Mouse (Mus musculus) WW6 (cell line): Measurements from ENCODE around the gene Skor1.

Experiments used
- DNase-seq: peaks from one replicate; pipeline ENCODE4 v3.0.0-alpha.2; 2013; ENCODE audit warnings: low read depth, low spot score

The Skor1 gene

DNA sequence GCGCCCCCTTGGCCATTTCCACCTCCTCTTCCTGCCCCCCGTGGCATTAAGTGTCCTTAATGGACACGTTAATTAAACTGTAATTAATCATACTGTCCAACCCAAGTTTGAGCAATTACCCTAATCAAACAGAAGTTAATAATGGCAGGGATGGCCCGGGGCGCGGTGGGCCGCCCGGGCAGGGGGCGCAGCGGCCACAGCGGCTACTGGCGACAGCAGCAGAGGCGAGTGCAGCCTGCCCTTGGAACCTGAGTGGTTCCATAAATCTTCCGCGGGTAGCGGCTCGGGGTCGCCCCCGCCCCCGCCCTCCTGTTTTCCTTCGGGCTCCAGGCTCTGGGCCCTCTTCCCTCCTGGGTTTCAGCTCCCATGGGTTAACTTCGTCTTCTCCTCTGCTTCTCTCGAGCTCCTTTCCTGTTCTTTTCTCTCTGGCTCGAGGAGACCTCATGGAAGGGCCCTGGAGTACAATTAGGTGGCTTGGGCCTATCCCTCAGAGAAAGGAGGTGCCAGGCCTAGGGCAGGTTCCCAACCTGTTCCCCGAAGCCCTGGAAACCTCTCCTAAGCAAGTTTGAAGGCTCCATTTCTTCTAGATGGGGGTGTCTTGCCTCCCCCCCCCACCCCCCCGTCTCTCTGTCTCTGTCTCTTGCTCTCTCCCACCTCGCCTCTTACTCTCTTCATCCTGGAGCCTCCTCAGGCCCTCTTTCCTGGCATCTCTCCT lies 1.5 kb upstream of the Skor1 start:
- no peak for DNase-seq

DNA sequence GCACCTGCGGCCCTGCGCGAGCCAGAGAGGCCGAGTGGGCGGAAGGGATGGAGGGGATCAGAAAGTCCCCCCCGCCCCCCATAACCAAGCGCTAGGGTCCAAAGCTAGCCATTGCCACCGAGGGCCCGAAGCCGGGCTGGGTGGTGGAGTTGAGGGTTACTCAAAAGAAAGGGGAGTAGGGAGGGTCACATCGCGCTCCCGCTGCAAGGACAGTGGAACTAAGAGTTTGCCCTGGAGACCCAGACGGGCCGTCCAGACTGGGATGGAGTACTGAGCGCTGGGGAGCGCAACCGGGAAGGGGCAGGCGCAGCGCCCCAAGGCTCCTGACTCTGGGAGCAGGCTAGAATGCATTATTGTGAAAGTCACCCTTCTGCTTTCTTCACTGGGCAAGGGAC lies 608 bp upstream of the Skor1 start:
- DNase-seq: no peak

DNA sequence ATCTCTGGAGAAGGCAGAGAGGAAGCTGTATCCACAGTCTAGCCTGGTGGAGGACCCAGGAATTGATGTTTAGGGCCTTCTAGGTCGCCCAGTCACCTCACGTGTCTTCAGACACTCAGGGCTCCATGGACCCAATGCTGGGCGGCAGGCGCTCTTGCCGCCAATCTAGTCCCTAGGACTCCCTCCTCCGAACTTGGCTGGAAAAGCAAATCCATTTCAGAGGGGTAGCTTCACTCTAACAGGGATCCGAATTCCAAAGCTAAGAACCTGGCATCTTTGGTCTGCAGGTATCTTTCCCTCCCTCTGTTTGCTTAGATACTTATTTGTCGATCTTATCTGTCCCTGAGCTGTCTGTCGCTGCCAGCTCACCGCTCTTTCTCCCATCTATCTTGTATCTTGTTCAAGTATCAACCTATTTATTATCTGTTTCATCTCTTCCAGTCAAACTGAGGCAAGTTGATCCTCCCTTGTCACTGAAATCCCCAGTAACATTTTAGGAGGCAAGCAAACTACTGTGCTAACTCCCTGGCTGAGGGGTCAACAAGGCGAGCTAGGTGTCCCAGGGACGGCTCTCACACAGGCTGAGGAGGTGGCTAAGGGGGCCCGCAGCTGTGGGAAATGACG lies 863 bp downstream of the Skor1 start:
- DNase-seq: no peak

DNA sequence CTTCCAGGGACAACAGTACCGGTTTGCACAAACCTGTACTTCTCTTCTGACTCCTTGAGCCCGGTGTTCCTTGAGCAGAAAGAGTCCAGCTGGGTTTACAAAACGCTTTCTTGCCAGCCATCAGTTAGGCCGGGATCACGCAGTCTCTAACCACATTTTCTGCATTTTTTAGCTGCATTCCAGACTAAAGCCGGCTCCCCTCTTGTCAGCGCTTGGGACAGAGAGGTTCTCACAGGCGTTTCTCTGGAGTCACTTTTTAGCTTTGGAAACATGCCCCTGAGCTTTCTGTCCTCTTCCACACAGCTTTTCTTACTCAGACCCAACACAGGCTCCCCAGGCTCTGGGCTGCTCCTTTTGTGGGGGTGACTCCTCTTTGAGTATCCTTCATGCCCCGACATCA lies 1.5 kb downstream of the Skor1 start:
- no peak for DNase-seq

DNA sequence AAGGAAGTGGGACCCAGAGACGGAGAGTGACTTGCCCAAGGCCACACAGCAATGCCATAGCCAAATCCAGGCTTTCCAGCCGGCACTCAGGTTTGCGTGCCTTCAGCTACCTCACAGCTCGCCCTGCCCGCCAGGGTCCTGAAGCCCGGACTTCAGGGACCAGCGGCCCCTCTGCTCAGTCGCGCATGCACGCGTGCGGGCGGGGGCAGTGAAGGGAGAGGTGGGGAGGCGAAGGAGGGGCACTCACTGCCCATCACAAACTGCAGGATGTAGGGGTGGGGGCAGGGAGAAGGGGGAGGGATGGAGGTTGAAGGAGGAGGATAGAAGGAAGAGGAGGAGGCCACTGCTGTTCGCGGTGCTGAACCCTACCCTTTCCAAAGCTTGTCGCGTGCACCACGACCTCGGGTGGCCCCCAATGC lies 1.9 kb downstream of the Skor1 start:
- no peak for DNase-seq

DNA sequence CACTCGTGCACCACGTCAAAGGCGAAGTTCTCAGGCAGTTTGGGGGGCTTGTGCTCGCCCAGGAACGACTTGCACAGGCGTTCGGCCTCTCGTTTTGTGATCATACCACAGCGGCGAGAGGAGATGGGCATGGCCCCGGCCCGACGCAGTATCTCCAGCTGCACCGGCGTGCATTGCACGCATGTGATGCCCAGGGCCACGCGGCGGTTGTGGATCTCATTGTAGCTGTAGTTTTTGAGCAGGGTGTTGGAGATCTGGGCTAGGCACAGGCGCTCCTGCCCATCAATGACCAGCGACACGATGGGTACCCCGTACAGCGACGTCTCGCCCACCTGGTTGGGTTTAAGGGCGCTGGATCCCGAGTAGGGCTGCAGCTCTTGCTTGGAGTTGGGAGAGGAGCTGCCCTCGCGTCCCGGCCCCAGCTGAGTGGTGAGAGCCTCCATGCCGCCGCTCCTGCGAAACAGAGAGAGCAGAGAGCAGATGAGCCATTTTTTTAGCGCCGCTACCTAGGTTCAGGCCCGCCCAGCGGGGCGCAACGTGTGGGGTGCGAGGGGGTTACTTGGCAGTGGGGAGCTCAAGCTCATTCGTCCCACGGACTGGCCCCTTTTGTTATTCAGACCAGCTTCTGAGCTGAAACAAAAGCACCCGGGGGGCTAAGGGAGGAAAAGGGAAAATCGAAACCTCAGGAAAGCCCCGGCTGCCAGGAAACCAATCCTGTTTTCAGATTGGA lies 2.5 kb downstream of the Skor1 start:
- DNase-seq: no peak

DNA sequence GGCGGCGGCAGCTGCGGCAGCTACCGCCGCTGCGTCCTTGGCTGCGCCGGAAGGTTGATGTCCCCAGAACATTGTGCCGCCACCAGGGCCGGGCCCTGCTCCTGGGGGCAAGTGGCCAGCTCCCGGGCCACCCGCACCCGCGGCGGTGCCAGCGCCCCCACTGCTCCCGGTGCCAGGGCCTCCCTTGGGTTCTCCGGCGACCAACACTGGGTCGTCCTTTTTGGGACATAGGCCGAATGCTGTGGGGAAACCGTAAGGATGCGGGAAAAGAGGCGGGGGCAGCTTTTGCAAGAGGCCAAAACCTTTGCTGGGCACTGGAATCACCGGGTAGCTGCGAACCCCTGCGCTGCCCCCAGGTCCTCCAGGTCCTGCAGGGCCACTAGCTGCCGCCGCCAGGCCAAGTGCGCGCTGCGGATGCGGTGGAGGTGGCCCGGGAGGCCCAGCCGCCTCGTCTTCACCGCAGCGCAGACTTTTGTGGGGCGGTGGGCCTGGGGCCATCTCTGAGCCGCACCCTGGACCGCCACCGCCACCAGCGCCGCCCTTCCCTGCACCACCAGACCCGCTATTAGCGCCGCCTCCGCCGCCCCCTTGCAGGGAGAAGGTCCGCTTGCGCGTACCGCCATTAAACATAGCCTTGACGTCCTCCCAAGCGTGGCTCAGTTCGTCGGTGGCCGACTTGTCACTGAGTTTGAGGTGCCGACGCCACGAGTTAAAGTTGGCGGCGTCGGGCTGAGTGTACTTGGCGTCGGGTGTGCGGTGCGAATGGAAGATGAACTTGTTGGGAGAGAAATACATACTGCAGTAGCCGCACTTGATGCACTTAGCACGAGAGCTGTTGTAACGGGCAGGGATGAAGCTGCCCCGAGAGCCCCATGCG lies 3.3 kb downstream of the Skor1 start:
- no peak for DNase-seq

DNA sequence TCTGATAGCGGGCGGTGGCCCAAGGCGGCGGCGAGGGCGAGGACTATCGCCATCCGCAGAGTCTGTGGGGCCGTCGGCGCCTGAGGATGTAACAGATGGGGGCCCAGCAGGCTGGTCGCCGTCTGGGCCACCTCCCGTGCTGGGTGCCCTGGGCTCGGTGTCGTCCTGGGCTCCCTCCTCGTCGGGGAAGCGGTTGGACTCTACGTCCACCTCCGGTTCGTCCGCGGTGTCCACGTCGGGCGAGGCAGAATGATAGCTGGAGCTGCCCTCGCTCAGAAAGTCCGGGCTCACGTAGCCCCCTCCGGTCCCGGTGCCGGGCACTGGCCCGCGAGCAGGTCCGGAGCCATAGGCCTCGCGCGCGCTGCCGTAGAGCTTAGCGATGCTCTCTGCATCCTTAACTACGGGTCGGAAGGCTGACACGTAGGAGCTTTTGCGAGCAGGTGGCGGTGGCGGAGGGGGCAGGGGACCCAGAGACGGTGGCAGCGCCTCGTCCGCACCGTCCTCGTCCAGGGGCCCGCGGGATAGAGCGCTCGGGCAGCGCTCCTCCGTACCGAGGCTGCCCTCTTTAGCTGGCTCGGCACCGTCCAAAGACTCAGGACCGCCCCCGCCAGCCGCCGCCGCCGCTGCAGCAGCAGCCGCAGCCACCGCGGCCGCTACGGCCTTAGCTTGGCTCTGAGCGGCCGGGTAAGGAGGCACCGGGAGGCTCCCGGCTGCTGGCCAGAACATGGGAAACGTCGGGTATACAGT lies 4.1 kb downstream of the Skor1 start:
- no peak for DNase-seq

DNA sequence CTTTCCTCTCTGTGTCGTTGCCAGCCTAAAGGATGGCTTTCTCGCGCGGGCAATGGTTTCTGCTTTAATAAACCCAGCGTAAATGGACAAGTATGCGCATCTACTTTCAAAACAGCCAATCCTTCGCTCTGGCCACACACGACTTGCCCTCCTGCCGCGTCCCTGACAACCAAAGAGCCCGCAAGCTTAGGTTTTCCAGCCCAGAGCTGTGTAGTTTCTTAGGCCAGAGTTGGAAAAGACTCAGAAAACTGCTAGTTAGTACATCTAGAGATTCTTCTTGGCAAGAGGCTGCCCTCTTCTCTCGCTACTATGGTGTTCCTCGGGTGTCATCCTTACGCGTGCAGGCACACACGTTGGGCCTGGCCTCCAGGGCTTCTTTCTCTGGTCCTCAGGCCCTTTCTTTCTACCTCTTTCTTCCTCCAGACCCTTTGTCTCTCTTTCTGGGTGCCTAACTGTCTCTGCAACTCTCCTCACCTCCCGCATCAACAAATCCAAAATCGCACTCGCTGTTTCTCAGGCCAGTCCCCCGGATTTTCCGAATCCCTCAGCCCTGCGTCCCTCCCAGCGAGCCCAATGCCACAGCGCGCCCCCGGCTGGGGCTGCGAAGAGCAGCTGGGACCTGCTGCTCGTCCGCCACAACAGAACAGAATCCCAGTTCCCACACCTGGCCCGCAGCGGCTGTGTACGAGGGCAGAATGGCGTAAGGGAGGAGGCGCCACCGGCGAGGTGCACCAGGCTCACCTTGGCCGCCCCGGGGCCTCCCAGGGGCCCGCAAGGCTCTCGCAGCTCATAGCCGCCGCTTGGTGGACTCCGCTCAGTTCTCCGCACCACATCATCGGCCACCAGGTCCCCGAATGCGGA lies 4.9 kb downstream of the Skor1 start:
- DNase-seq: no peak

DNA sequence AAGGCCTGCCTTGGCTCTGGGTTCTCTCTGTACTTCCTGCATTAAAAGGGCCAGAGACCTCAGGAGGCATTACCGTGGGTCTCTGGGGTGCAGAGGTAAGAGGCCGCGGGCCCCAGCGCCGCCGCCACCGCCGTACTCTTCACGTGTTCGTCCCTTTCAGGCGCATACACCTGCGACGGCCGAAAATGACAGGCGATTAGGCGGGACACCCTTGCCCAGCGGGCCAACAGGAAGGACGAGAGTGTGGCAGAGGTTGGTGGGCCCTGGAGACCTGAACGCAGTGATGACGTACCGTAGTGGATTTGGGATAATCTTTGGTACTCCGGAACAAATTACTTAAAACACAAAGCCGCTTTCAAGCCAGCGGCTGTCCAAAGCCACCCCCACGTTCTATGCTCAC lies 5.5 kb downstream of the Skor1 start:
- no peak for DNase-seq

DNA sequence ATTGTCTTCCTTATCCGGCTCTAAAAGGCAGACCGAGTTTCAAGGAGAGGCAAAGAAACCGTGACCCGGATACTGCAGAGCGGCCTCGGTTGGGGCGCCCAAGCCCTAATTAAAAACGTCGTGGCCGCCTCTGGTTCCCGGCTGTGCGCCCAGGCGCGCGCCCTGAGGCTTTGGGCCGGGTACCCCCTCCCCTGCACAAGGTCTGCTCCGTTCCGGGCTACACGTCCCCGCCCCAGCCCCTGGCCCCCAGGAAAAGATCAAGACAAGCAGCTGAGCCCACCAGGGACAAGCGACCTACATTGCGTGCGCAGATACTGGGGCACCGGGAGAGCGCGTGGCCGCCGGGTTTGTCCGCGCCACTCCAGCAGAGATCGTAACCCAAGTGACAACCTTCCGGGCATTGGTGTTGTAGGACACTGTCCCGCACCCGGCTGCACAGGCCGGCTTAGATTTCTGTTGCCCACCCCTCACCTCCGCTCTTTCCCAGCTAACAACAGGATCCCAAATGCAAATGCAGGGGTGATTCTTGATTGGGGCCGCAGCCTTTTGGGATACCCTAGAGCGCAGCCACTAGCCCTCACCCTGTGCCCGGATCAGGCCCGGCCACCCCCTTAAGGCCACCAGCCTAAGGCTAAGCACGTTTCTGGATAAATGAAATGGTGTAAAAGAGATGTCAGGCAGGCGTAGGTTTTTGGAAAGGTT lies 6.3 kb downstream of the Skor1 start:
- no peak for DNase-seq

DNA sequence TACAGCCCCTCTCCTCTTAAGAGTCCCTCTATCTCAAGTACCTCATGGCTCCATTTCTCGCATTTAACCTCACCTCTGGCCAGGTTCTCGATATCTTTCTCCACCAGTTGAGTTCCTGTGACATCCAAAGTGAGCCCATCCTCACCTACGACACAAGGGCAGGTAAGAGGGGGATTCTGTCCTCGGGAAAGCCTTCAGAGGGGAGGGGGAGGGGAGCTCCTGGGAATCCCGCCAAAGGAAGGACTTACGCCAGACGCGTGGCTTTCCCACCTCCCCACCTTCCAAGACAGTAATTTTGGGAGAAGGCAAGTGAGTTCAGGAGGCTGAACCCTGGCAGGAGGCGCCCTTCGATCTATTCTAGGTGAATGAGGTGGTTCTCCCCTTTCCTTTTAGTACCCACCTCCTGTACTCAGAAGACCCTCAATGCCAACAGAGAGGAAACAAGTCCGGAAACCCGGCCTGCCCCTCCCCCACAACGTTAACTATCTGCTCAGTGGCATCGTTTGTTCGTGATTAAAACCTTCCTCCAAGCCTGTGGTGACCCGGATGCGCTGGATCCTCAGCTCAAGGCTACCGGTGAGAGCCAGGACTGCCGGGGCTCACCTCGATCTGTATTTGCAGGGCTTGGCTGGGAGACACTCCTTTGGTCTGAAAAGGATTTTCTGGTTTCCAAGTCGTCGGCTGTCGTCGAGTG lies 7.0 kb downstream of the Skor1 start:
- DNase-seq: no peak

DNA sequence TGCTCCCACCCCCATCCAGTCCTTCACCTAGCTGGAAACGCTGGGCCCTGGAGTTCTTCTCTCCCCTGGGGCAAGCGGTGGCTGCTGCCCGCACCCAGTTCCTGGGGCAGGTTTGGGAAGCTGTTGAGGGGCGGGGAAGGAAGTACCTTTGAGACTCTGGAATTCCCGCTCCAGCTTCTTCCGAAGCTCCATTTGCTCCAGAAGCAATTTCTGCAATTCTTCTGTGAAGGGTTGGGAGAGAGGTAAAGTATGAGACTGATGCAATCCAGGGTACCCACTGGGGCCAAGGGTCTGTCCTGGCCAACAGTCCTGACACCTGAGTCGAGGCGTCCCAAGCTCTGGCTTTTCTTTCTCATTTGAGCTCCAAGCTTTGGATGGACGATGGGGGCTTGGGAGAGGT lies 8.6 kb downstream of the Skor1 start:
- no peak for DNase-seq

DNA sequence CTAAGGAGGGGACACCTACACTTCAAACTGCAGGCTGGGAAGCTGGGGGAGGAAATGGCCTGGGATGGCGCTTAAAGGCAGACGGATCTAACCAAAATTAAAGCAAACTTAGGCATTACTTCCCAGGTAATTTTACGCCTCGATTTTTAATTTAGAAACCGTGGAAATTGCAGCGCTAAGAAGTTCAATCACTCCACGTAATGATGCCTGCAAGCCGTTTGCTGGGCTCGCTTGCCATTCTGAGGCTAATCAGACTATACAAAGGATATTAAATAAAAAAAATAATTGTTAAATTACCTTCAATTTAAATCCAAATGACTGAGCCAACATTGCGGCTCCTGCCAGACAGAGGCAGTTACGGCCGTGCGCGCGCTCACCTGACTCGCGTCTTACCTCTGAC lies 9.1 kb downstream of the Skor1 start:
- no peak for DNase-seq

DNA sequence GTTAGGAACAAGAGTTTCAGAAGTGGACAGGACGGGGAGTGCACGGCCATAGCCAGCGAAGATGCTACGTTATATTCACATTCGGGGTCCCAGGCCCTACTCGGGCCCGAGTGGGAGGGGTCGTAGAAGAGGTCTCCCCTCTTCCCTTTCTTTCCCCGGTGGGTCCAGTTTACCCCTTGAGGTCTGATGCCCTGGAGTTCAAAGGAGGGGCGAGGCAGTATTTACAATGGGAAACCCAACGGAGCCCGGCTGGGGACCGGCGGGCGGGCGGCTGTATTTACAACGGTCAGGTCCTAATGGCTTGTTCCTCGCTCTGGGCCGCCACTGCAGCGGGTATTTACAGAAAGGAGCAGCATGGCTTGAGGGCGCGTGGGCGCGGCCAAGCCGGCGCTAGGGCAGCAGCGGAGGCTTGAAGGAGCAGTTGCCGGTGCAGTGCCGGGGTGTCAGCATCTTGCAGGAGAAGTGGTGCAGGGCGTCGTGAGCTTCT lies 10.2 kb downstream of the Skor1 start:
- no peak for DNase-seq

DNA sequence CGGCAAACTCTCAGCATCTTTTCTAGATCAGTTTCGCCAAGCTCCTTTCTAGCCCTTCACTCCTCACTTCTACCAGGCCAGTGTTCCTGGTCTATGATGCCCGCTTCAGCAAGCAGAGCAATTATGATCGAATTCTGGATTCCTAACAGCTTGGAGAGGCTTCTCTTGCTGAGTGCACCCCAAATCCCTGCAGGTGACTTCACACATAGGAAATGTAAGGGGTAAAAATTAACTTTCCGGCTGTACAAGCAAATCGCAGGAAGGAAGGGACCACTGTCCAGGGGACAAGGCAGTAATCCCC lies 11.2 kb downstream of the Skor1 start:
- DNase-seq: no peak

DNA sequence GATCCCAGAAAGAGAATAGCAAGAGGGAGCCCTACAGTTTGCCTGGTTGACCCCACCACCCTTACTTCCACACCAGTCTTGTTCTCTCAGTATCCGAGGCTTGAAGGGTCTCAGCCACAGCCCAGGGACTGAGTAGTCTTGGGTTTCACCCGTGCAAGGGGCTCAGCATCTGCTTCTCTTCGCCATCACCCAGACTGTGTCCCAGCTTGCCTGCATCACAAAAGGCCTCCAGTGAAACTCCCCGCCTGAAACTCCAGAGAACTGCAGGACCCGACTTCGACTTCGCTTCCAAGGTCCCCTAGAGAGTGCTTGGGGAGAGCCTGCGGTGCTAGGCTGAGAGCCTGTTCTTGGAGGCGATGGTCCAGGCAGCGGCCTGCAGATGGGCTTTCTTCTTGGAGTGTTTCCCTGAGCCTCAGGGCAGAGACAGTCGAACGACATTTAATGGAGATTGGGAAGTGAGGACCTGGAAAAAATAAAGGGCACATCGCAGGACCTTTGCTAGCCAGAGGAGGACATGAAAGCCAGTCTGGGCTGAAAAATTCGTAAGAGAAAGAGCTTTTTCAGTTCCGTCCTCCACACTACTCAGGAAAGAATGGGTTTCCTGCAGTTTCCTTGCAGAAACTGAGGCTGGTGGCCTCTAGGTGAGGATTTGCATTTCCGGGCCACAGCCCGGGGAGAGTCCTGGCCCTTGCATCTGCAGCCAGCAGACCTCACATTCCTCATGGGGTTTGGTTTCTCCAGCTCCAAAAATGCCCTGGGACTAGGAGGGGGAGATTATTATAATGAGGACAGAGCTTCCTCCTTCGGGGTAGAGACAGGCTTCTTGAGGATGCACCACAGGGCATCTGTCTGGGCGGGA lies 11.8 kb downstream of the Skor1 start:
- no peak for DNase-seq

DNA sequence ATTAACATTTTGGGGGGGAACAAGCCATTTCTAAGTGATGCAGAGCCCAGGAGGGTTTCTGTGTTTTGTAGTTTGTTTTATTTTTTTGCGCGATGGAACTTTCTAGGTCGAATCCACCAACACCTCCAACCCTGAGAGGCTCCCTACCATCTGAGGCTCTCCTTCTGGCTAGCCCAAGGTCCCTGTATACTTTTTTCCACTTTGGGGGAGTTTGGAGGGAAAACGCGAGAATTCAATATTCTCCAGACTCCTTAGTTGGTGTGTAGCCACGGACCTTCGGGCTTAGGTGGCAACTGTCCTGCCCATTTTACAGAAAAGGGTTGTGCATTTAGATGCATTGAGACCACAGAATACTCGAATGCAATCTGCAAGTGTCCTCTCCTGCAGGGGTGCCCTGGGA lies 12.5 kb downstream of the Skor1 start:
- no peak for DNase-seq
